Mouse (Mus musculus) cortical plate, adult 2 months (tissue): ENCODE measurements around the gene Ang.

Experiments
- CTCF ChIP-seq: fragments of 200-500 bp; IDR thresholded peaks from 2 replicates; pipeline ENCODE4 v1.5.1; 2011; ENCODE audit warnings: mild to moderate bottlenecking, control low read depth, low read length; ENCODE audit not compliant: insufficient read depth; ENCODE audit errors: extremely low read depth
- POLR2A ChIP-seq: fragments of 200-500 bp; IDR thresholded peaks from 2 replicates; pipeline ENCODE4 v1.6.1; 2011; ENCODE audit warnings: mild to moderate bottlenecking, low read length, control low read depth; ENCODE audit not compliant: insufficient read depth; ENCODE audit errors: extremely low read depth

DNA sequence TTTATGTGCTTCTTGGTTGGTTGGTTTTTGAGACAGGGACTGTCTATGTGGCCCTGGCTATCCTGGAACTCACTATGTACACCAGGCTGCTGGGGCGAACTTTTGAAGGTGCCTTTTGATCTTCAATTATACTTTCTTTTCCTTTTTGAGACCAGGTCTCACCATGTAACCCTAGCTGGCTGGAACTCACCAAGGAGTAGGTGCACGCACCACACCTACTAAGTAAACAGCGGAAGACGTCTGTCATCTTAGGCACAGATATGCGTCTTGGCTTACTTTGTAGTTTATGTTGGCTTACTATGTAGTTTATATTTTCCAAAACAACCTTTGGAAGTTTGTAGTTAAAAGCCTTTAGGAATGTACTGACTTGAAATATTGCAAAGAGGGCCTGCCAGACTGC is 22.0 kb upstream of the Ang start:
- TF ChIP-seq POLR2A (no peak), CTCF (no peak)
